Mouse (Mus musculus) MEL-GATA-1-ER (cell line): ENCODE measurements around the gene Stn1.

Experiments used
- DNase-seq: peaks from one replicate; pipeline ENCODE4 v3.0.0-alpha.2; 2012; ENCODE audit warnings: low read depth; ENCODE audit errors: extremely low read depth

The Stn1 gene

GRCm38 (mm10) chr19:47510473-47511293, 26.6 kb downstream of the Stn1 start:
- peak; percentile 84 for DNase-seq

GRCm38 (mm10) chr19:47510135-47510472, 27.2 kb downstream of the Stn1 start:
- DNase-seq = peak; percentile 30

- peak; percentile 78 for DNase-seq
Measured at GRCm38 (mm10) chr19:47508771-47509281, 28.5 kb downstream of the Stn1 start.

- peak; percentile 98 for DNase-seq
Measured at GRCm38 (mm10) chr19:47508191-47508590, 29.1 kb downstream of the Stn1 start.

GRCm38 (mm10) chr19:47507128-47508121, 29.9 kb downstream of the Stn1 start:
- DNase-seq = peak; percentile 79

- DNase-seq = peak; percentile 40
Measured at GRCm38 (mm10) chr19:47503625-47504024, 33.7 kb downstream of the Stn1 start.

GRCm38 (mm10) chr19:47502563-47502962, 34.7 kb downstream of the Stn1 start:
- peak; percentile 45 for DNase-seq

- DNase-seq = no peak
Measured at GRCm38 (mm10) chr19:47500389-47501011, 36.8 kb downstream of the Stn1 start.

GRCm38 (mm10) chr19:47499841-47500240, 37.5 kb downstream of the Stn1 start:
- no peak for DNase-seq

- no peak for DNase-seq
Measured at GRCm38 (mm10) chr19:47498942-47499341, 38.4 kb downstream of the Stn1 start.

GRCm38 (mm10) chr19:47497736-47498135, 39.6 kb downstream of the Stn1 start:
- DNase-seq = no peak

- no peak for DNase-seq
Measured at GRCm38 (mm10) chr19:47497313-47497712, 40.0 kb downstream of the Stn1 start.

GRCm38 (mm10) chr19:47493017-47493997, 44.0 kb downstream of the Stn1 start:
- no peak for DNase-seq

GRCm38 (mm10) chr19:47492422-47492821, 44.9 kb downstream of the Stn1 start:
- no peak for DNase-seq

- no peak for DNase-seq
Measured at GRCm38 (mm10) chr19:47491853-47492252, 45.5 kb downstream of the Stn1 start.

GRCm38 (mm10) chr19:47489233-47489632, 48.1 kb downstream of the Stn1 start:
- DNase-seq = no peak

GRCm38 (mm10) chr19:47488250-47488649, 49.1 kb downstream of the Stn1 start:
- DNase-seq = no peak

- no peak for DNase-seq
Measured at GRCm38 (mm10) chr19:47487572-47487971, 49.7 kb downstream of the Stn1 start.

- DNase-seq = no peak
Measured at GRCm38 (mm10) chr19:47485997-47486566, 51.2 kb downstream of the Stn1 start.

- DNase-seq = no peak
Measured at GRCm38 (mm10) chr19:47484110-47484509, 53.2 kb downstream of the Stn1 start.
